Mouse (Mus musculus) CD4-positive helper T cell, adult 2 months (primary cell): ENCODE results near the gene Lce6a.

ENCODE experiments used
- DNase-seq: peaks from one replicate; pipeline ENCODE4 v3.0.0-alpha.2; 2012; ENCODE audit warnings: low read depth, missing footprints, low spot score

Gene Lce6a

GRCm38 (mm10) chr3:92621560-92621959, at the start of gene Lce6a:
Lce6a (minus strand) TSS chr3:92621660.
- DNase-seq = no peak

- DNase-seq = no peak
Measured at GRCm38 (mm10) chr3:92670215-92670614, 48.8 kb upstream of the Lce6a start, which contains the start of gene Lce1a2. Lce1a2 (minus strand) TSS chr3:92670315.

- DNase-seq = no peak
Measured at GRCm38 (mm10) chr3:92656826-92657225, 35.4 kb upstream of the Lce6a start, which contains the start of gene Lce1b. Lce1b (minus strand) TSS chr3:92656926.

- no peak for DNase-seq
Measured at GRCm38 (mm10) chr3:92648207-92648606, 26.7 kb upstream of the Lce6a start, which contains the start of gene Lce1a1. Lce1a1 (minus strand) TSS chr3:92648307.

GRCm38 (mm10) chr3:92639854-92640253, 18.4 kb upstream of the Lce6a start:
- no peak for DNase-seq

GRCm38 (mm10) chr3:92638653-92638991, 17.2 kb upstream of the Lce6a start:
- DNase-seq = no peak

GRCm38 (mm10) chr3:92637745-92638652, 16.5 kb upstream of the Lce6a start:
- DNase-seq = no peak

- no peak for DNase-seq
Measured at GRCm38 (mm10) chr3:92609804-92610203, 11.7 kb downstream of the Lce6a start.

- no peak for DNase-seq
Measured at GRCm38 (mm10) chr3:92607392-92607791, 14.1 kb downstream of the Lce6a start, which contains the start of gene 2210017I01Rik. 2210017I01Rik (minus strand) TSS chr3:92607492.

- no peak for DNase-seq
Measured at GRCm38 (mm10) chr3:92602169-92602568, 19.3 kb downstream of the Lce6a start.

- DNase-seq = no peak
Measured at GRCm38 (mm10) chr3:92600456-92600855, 21.0 kb downstream of the Lce6a start.

GRCm38 (mm10) chr3:92599973-92600372, 21.5 kb downstream of the Lce6a start:
- DNase-seq = no peak

GRCm38 (mm10) chr3:92598429-92598828, 23.0 kb downstream of the Lce6a start:
- no peak for DNase-seq

- DNase-seq = no peak
Measured at GRCm38 (mm10) chr3:92588858-92589257, 32.6 kb downstream of the Lce6a start, which contains the start of gene Smcp. Smcp (minus strand) TSS chr3:92588997.

- DNase-seq = no peak
Measured at GRCm38 (mm10) chr3:92587190-92587589, 34.3 kb downstream of the Lce6a start.

GRCm38 (mm10) chr3:92585055-92585454, 36.4 kb downstream of the Lce6a start:
- DNase-seq = no peak

GRCm38 (mm10) chr3:92583164-92583826, 38.2 kb downstream of the Lce6a start:
- no peak for DNase-seq

- no peak for DNase-seq
Measured at GRCm38 (mm10) chr3:92579508-92579907, 42.0 kb downstream of the Lce6a start.

- DNase-seq = no peak
Measured at GRCm38 (mm10) chr3:92578652-92579413, 42.6 kb downstream of the Lce6a start.

GRCm38 (mm10) chr3:92573449-92574041, 47.9 kb downstream of the Lce6a start, which contains the start of gene Ivl:
Ivl (minus strand) TSS chr3:92573735.
- DNase-seq = no peak

GRCm38 (mm10) chr3:92572514-92573155, 48.8 kb downstream of the Lce6a start:
- DNase-seq = no peak
